Mouse (Mus musculus) A20 (cell line): ENCODE data around the gene P2rx2.

Experiments
- DNase-seq: peaks from one replicate; pipeline ENCODE4 v3.0.0-alpha.2; 2011; ENCODE audit warnings: low read depth, low spot score

Gene P2rx2

GRCm38 (mm10) chr5:110330508-110330907 is 12.5 kb downstream of the P2rx2 start:
- DNase-seq: peak; percentile 54

- DNase-seq: no peak
Measured at GRCm38 (mm10) chr5:110313127-110313526, 29.9 kb downstream of the P2rx2 start.

- DNase-seq: no peak
Measured at GRCm38 (mm10) chr5:110308861-110309260, 34.2 kb downstream of the P2rx2 start.

GRCm38 (mm10) chr5:110300591-110300990 is 42.4 kb downstream of the P2rx2 start:
- DNase-seq: peak; percentile 82

GRCm38 (mm10) chr5:110296637-110297036 is 46.4 kb downstream of the P2rx2 start:
- no peak for DNase-seq

- DNase-seq: no peak
Measured at GRCm38 (mm10) chr5:110291649-110292048, 51.4 kb downstream of the P2rx2 start.
